ENCODE assay signal across 29 mouse cellular contexts in genomic region chr19:41808104-41808634, GRCm38 (mm10). TPM values are rescaled to one million over a fixed set of nuclear protein-coding genes. Genes with fewer than 3 reads are reported as not detected.
DNase-seq lines count a peak whose midpoint lies in the region; ATAC-seq and TF ChIP-seq lines count a peak whose summit lies in the region.
"Had no signal": no experiment of that assay in that cellular context is flagged by ENCODE, and none has a peak within 500 bp of the region (broad histone marks: within the 10 kb centered on the region; RNA-seq: fewer than 3 reads in every experiment).

No protein-coding gene starts in this region.

- intact Hi-C loops in heart, postnatal 14 days (cut with DNase I), result no loop called here

- no peak for TF ChIP-seq CTCF in MEL (IDR thresholded peaks at IDR 0.05 in 2 of 3, conservative IDR thresholded peaks at IDR 0.05 in 1 of 3; ENCODE audit: control insufficient read depth in 1 of 3, insufficient read depth in 1 of 3, low read depth in 2 of 3, low read length in 3 of 3, poor library complexity in 1 of 3, severe bottlenecking in 1 of 3)

- WGBS in liver, embryonic 12.5 days (ENCODE audit: insufficient replicate concordance), result 57% methylated on average over 8 of the region's 8 CpGs
- WGBS in liver, embryonic 15.5 days (ENCODE audit: insufficient replicate concordance), result 57% methylated on average over 8 of the region's 8 CpGs

- H3K4me3 ChIP-seq in MEL (ENCODE audit: control insufficient read depth in 1 of 2, insufficient read depth in 1 of 2, low read depth in 2 of 2, low read length in 2 of 2), result peak overlapping the region; percentile 37 to 43
- no peak overlapping the region for H3K4me3 ChIP-seq in liver, embryonic 12.5 days
- no peak overlapping the region for H3K4me3 ChIP-seq in liver, embryonic 15.5 days (replicated peaks)
- H3K4me3 ChIP-seq: embryonic facial prominence, embryonic 12.5 days; embryonic facial prominence, embryonic 15.5 days; forebrain, embryonic 13.5 days; heart, embryonic 12.5 days; heart, embryonic 15.5 days had no signal

- peak in 1 of 2 experiments; percentile 31; a peak in 1 of 4 replicates for TF ChIP-seq POLR2A in MEL (IDR thresholded peaks at IDR 0.05; ENCODE audit: control insufficient read depth in 1 of 2, insufficient read depth in 1 of 2, low read depth in 1 of 2, low read length in 2 of 2, poor library complexity in 1 of 2)

- no peaks in the 10 kb centered on the region for H3K79me2 ChIP-seq in MEL (ENCODE audit: control insufficient read depth, insufficient read depth, low read length, poor library complexity)

- no peaks in the 10 kb centered on the region for H3K27me3 ChIP-seq in MEL (ENCODE audit: control insufficient read depth in 1 of 2, insufficient read depth in 2 of 2, low read length in 2 of 2)
- no peaks in the 10 kb centered on the region for H3K27me3 ChIP-seq in liver, embryonic 12.5 days (replicated peaks)
- no peaks in the 10 kb centered on the region for H3K27me3 ChIP-seq in liver, embryonic 15.5 days
- H3K27me3 ChIP-seq: CH12.LX; embryonic facial prominence, embryonic 12.5 days; embryonic facial prominence, embryonic 15.5 days; forebrain, embryonic 13.5 days; heart, embryonic 12.5 days; heart, embryonic 15.5 days had no signal

- H3K27ac ChIP-seq in MEL (ENCODE audit: control insufficient read depth, low read depth, low read length), result peak overlapping the region; percentile 91
- H3K27ac ChIP-seq in liver, embryonic 12.5 days, result peak overlapping the region; percentile 84
- peak overlapping the region; percentile 76 for H3K27ac ChIP-seq in liver, embryonic 15.5 days (replicated peaks)
- H3K27ac ChIP-seq: embryonic facial prominence, embryonic 12.5 days; embryonic facial prominence, embryonic 15.5 days; forebrain, embryonic 13.5 days; heart, embryonic 15.5 days; hindbrain, embryonic 14.5 days; hindbrain, postnatal 0 days had no signal

- no peak; the same call in 1 of the 2 replicates for ATAC-seq in liver, embryonic 12.5 days
- no peak for ATAC-seq in liver, embryonic 15.5 days (ENCODE audit: insufficient read depth)
- ATAC-seq in activated CD4-positive, CD25-positive, alpha-beta regulatory T cell, adult 4 months, result no peak
- ATAC-seq: forebrain, embryonic 13.5 days; forebrain, embryonic 16.5 days; hindbrain, postnatal 0 days; inflammation-experienced regulatory T-cells, adult 6 months; intestine, embryonic 16.5 days had no signal

- TF ChIP-seq RAD21 in MEL (IDR thresholded peaks at IDR 0.05; ENCODE audit: low read depth, low read length), result no peak

- H3K4me2 ChIP-seq in liver, embryonic 12.5 days, result peak overlapping the region; percentile 54
- peak overlapping the region; percentile 54 for H3K4me2 ChIP-seq in liver, embryonic 15.5 days
- H3K4me2 ChIP-seq: embryonic facial prominence, embryonic 12.5 days; embryonic facial prominence, embryonic 15.5 days; forebrain, embryonic 13.5 days; heart, embryonic 12.5 days; heart, embryonic 15.5 days; hindbrain, embryonic 14.5 days had no signal

- H3K36me3 ChIP-seq in MEL (ENCODE audit: control insufficient read depth in 1 of 2, insufficient read depth in 2 of 2, low read length in 2 of 2), result peaks cover 0 to 18% of the 10 kb centered on the region in 2 experiments; a peak in 2 of 4 replicates
- H3K36me3 ChIP-seq in liver, embryonic 12.5 days, result peaks cover 4% of the 10 kb centered on the region; the same call in 1 of the 2 replicates
- no peaks in the 10 kb centered on the region for H3K36me3 ChIP-seq in liver, embryonic 15.5 days (replicated peaks)
- H3K36me3 ChIP-seq: embryonic facial prominence, embryonic 12.5 days; embryonic facial prominence, embryonic 15.5 days; G1E; heart, embryonic 12.5 days; heart, embryonic 15.5 days had no signal

- H3K4me1 ChIP-seq in MEL (ENCODE audit: control insufficient read depth in 1 of 2, insufficient read depth in 2 of 2, low read length in 2 of 2), result peaks cover 22 to 24% of the 10 kb centered on the region in 2 experiments
- H3K4me1 ChIP-seq in liver, embryonic 12.5 days, result peaks cover 46% of the 10 kb centered on the region
- peaks cover 40% of the 10 kb centered on the region for H3K4me1 ChIP-seq in liver, embryonic 15.5 days (replicated peaks)
- H3K4me1 ChIP-seq: embryonic facial prominence, embryonic 12.5 days; embryonic facial prominence, embryonic 15.5 days; forebrain, embryonic 13.5 days; heart, embryonic 12.5 days; heart, embryonic 15.5 days had no signal

- peak; percentile 31 for DNase-seq in heart, adult 11 months
- DNase-seq in heart, postnatal 14 days, result no peak
- no peak for DNase-seq in MEL (ENCODE audit: low read depth, low spot score)
- no peak for DNase-seq in gastrocnemius, postnatal 25 days
- DNase-seq in right cerebral cortex, postnatal 36 days (ENCODE audit: low spot score in 2 of 2), result no peak
- DNase-seq: adrenal gland, adult 8-10 months; adrenal gland, postnatal 25 days; B cell, adult 2 months; cerebellum, adult 11-12 months; cerebellum, adult 8-10 months; cerebellum, postnatal 10 days; gastrocnemius, postnatal 36 days; heart, postnatal 10 days; heart, postnatal 4 days had no signal

- peak overlapping the region; percentile 49 for H3K9ac ChIP-seq in MEL (ENCODE audit: control insufficient read depth, low read depth, low read length, poor library complexity, severe bottlenecking)
- 0 out of 2 replicates have a peak overlapping the region, but pooled peaks have one; percentile 42 for H3K9ac ChIP-seq in liver, embryonic 12.5 days
- H3K9ac ChIP-seq in liver, embryonic 15.5 days, result no peak overlapping the region
- H3K9ac ChIP-seq: embryonic facial prominence, embryonic 12.5 days; embryonic facial prominence, embryonic 15.5 days; forebrain, embryonic 13.5 days; heart, embryonic 12.5 days; heart, embryonic 15.5 days; hindbrain, embryonic 14.5 days had no signal

- H3K9me3 ChIP-seq in MEL (replicated peaks; ENCODE audit: insufficient read depth, low read length), result no peaks in the 10 kb centered on the region
- H3K9me3 ChIP-seq in liver, embryonic 12.5 days (replicated peaks), result peaks cover 6% of the 10 kb centered on the region
- peaks cover 7% of the 10 kb centered on the region; the same call in 1 of the 2 replicates for H3K9me3 ChIP-seq in liver, embryonic 15.5 days (replicated peaks)
- H3K9me3 ChIP-seq: embryonic facial prominence, embryonic 12.5 days; embryonic facial prominence, embryonic 15.5 days; heart, embryonic 15.5 days had no signal

- TF ChIP-seq EP300 in MEL (IDR thresholded peaks at IDR 0.05; ENCODE audit: low read depth in 1 of 2, low read length in 2 of 2), result peak; percentile 53 to 85

TF ChIP-seq in MEL, 35 proteins besides CTCF, POLR2A, EP300 and RAD21 (continues in another document):
- 0 out of 2 replicates have a peak, but pooled peaks have one; percentile 11 for TF ChIP-seq SIN3A (IDR thresholded peaks at IDR 0.05; ENCODE audit: low read length)
- peak; percentile 45; the same call in 1 of the 2 replicates for TF ChIP-seq TBP (IDR thresholded peaks at IDR 0.05; ENCODE audit: low read depth, low read length)
- TF ChIP-seq RCOR1 (IDR thresholded peaks at IDR 0.05; ENCODE audit: low read depth, low read length), result peak; percentile 59; the same call in 1 of the 2 replicates
- peak; percentile 72 for TF ChIP-seq ETS1 (IDR thresholded peaks at IDR 0.05; ENCODE audit: low read depth, low read length)
- TF ChIP-seq MYB (IDR thresholded peaks at IDR 0.05; ENCODE audit: low read depth, low read length), result peak; percentile 80
- TF ChIP-seq ZMIZ1 (IDR thresholded peaks at IDR 0.05; ENCODE audit: low read depth, low read length), result no peak
- TF ChIP-seq BHLHE40 (IDR thresholded peaks at IDR 0.05; ENCODE audit: borderline replicate concordance, low read depth, low read length), result no peak
- no peak for TF ChIP-seq POLR2AphosphoS2 (IDR thresholded peaks at IDR 0.05; ENCODE audit: low read length)
- no peak for TF ChIP-seq E2F4 (IDR thresholded peaks at IDR 0.05; ENCODE audit: borderline replicate concordance, low read depth, low read length)
- peak; percentile 43; the same call in 1 of the 2 replicates for TF ChIP-seq GATA1 (IDR thresholded peaks at IDR 0.05; ENCODE audit: low read depth, low read length)
- TF ChIP-seq TAL1 (IDR thresholded peaks at IDR 0.05; ENCODE audit: low read length), result no peak
- peak; percentile 63; the same call in 1 of the 2 replicates for TF ChIP-seq TCF12 (IDR thresholded peaks at IDR 0.05; ENCODE audit: low read depth, low read length)
- TF ChIP-seq MYC (IDR thresholded peaks at IDR 0.05; ENCODE audit: low read depth, low read length), result peak; percentile 74; the same call in 1 of the 2 replicates

RNA-seq across cellular contexts. Expression of gene Arhgap19, which starts 6.3 kb away (rescaled TPM):
- total RNA-seq in heart, postnatal 14 days (2021), result 1 to 10 TPM; 2.5 to 3.5 TPM
- total RNA-seq in MEL (2012; rRNA removed), result 47.5 and 53.9 TPM in 2 replicates
- 10 to 100 TPM in 1 of 2 experiments, not detected in 1; 67.9 TPM for polyA plus RNA-seq in MEL (2012; ENCODE audit: insufficient read depth in 1 of 2, insufficient read length in 2 of 2, low read depth in 1 of 2, low replicate concordance in 2 of 2, missing spikeins in 1 of 2)
- polyA plus RNA-seq in liver, embryonic 12.5 days (2016; fragmentation: Nextera tagmentation; extraction: Ambion mirVana), result 37.6 and 40.7 TPM in 2 replicates
- polyA plus RNA-seq in liver, embryonic 15.5 days (2015; fragmentation: Nextera tagmentation; extraction: Ambion mirVana), result 26.6 and 29.4 TPM in 2 replicates
- total RNA-seq in gastrocnemius, postnatal 25 days (2021), result 1 to 10 TPM; 6.1 to 8.1 TPM
- 1 to 10 TPM; 6.7 to 7.1 TPM for polyA plus RNA-seq in activated CD4-positive, CD25-positive, alpha-beta regulatory T cell, adult 4 months (2017; shearing (Covaris generic))

RNA-seq across cellular contexts. Expression of gene Frat1, which starts 21.6 kb away (rescaled TPM):
- 1 to 10 TPM; 2.5 to 3.2 TPM for total RNA-seq in heart, postnatal 14 days (2021)
- total RNA-seq in MEL (2012; rRNA removed), result 26.7 and 36.0 TPM in 2 replicates
- 10 to 100 TPM in 1 of 2 experiments, not detected in 1; 31.5 TPM for polyA plus RNA-seq in MEL (2012; ENCODE audit: insufficient read depth in 1 of 2, insufficient read length in 2 of 2, low read depth in 1 of 2, low replicate concordance in 2 of 2, missing spikeins in 1 of 2)
- 16.5 and 17.2 TPM in 2 replicates for polyA plus RNA-seq in liver, embryonic 12.5 days (2016; fragmentation: Nextera tagmentation; extraction: Ambion mirVana)
- 8.5 and 9.1 TPM in 2 replicates for polyA plus RNA-seq in liver, embryonic 15.5 days (2015; fragmentation: Nextera tagmentation; extraction: Ambion mirVana)
- 1 to 10 TPM; 5.9 to 7.3 TPM for total RNA-seq in gastrocnemius, postnatal 25 days (2021)
- polyA plus RNA-seq in activated CD4-positive, CD25-positive, alpha-beta regulatory T cell, adult 4 months (2017; shearing (Covaris generic)), result 10 to 100 TPM; 15.5 to 17.9 TPM

RNA-seq across cellular contexts. Expression of gene Frat2, which starts 39.8 kb away (rescaled TPM):
- total RNA-seq in heart, postnatal 14 days (2021), result 1 to 10 TPM; 5.9 to 6.6 TPM
- total RNA-seq in MEL (2012; rRNA removed), result 55.6 and 58.2 TPM in 2 replicates
- 100 to 1,000 TPM in 1 of 2 experiments, not detected in 1; 110 TPM for polyA plus RNA-seq in MEL (2012; ENCODE audit: insufficient read depth in 1 of 2, insufficient read length in 2 of 2, low read depth in 1 of 2, low replicate concordance in 2 of 2, missing spikeins in 1 of 2)
- polyA plus RNA-seq in liver, embryonic 12.5 days (2016; fragmentation: Nextera tagmentation; extraction: Ambion mirVana), result 12.0 and 14.0 TPM in 2 replicates
- polyA plus RNA-seq in liver, embryonic 15.5 days (2015; fragmentation: Nextera tagmentation; extraction: Ambion mirVana), result 4.4 and 4.5 TPM in 2 replicates
- total RNA-seq in gastrocnemius, postnatal 25 days (2021), result 10 to 100 TPM; 19.7 to 22.4 TPM
- 1 to 10 TPM in 1 of 2 experiments, under 1 TPM in 1; 0.65 to 1.5 TPM for polyA plus RNA-seq in activated CD4-positive, CD25-positive, alpha-beta regulatory T cell, adult 4 months (2017; shearing (Covaris generic))

Comparison
In these comparisons a context has a peak if more than half of its experiments do, and no peak if none do; other contexts are left out.
1. H3K4me3 ChIP-seq: peak in MEL (2 of 2); none in liver, embryonic 12.5 days (single experiment) and liver, embryonic 15.5 days (single experiment).
2. Peak in every context shown above with its lines, with median percentiles within 50 percentile points of each other: H3K27ac ChIP-seq.